Mouse (Mus musculus) thymus, postnatal 36 days (tissue): ENCODE results near the gene Tcf23.

ENCODE experiments used
- DNase-seq, 2 experiments: peaks; one replicate each; pipeline ENCODE4 v3.0.0; 2022; ENCODE audit warnings: mixed read lengths in 2 of 2

Gene Tcf23

GRCm38 (mm10) chr5:30950451-30950850, 18.0 kb upstream of the Tcf23 start:
- no peak for DNase-seq

GRCm38 (mm10) chr5:30950922-30951321, 17.5 kb upstream of the Tcf23 start:
- no peak for DNase-seq

- DNase-seq: no peak
These were observed 16.8 kb upstream of the Tcf23 start for GRCm38 (mm10) chr5:30951706-30952105.

GRCm38 (mm10) chr5:30952551-30952950, 15.9 kb upstream of the Tcf23 start:
- DNase-seq: no peak

GRCm38 (mm10) chr5:30954065-30954464, 14.4 kb upstream of the Tcf23 start:
- no peak for DNase-seq

- no peak for DNase-seq
These were observed 13.9 kb upstream of the Tcf23 start for GRCm38 (mm10) chr5:30954556-30954955.

GRCm38 (mm10) chr5:30955751-30956150, 12.7 kb upstream of the Tcf23 start:
- DNase-seq: no peak

- no peak for DNase-seq
These were observed 10.6 kb upstream of the Tcf23 start for GRCm38 (mm10) chr5:30957891-30958290.

GRCm38 (mm10) chr5:30959198-30959854, 9.1 kb upstream of the Tcf23 start:
- DNase-seq: no peak

- DNase-seq: peak; percentile 98
These were observed 8.4 kb upstream of the Tcf23 start, which contains the start of gene Preb for GRCm38 (mm10) chr5:30959966-30960501. TSS of gene Preb (minus strand) at chr5:30960361.

- DNase-seq: no peak
These were observed 7.6 kb upstream of the Tcf23 start for GRCm38 (mm10) chr5:30960814-30961213.

GRCm38 (mm10) chr5:30961545-30962505, 6.6 kb upstream of the Tcf23 start:
- no peak for DNase-seq

GRCm38 (mm10) chr5:30963916-30964315, 4.5 kb upstream of the Tcf23 start:
- no peak for DNase-seq

GRCm38 (mm10) chr5:30966189-30966588, 2.3 kb upstream of the Tcf23 start:
- DNase-seq: no peak

GRCm38 (mm10) chr5:30969440-30969839, 978 bp downstream of the Tcf23 start:
- no peak for DNase-seq

GRCm38 (mm10) chr5:30974870-30975656, 6.6 kb downstream of the Tcf23 start:
- no peak for DNase-seq

GRCm38 (mm10) chr5:30982357-30982756, 13.9 kb downstream of the Tcf23 start:
- DNase-seq: no peak

- no peak for DNase-seq
These were observed 24.7 kb downstream of the Tcf23 start for GRCm38 (mm10) chr5:30992980-30993676.

GRCm38 (mm10) chr5:30994074-30994473, 25.6 kb downstream of the Tcf23 start:
- no peak for DNase-seq

GRCm38 (mm10) chr5:30994910-30995635, 26.6 kb downstream of the Tcf23 start:
- no peak for DNase-seq

GRCm38 (mm10) chr5:30998306-30998705, 29.8 kb downstream of the Tcf23 start:
- DNase-seq: peak; percentile 38 to 40
